Mouse (Mus musculus) brain, embryonic 14.5 days (tissue): ENCODE measurements around the gene Lpo. TPM values are rescaled to one million over a fixed set of nuclear protein-coding genes. Genes with fewer than 3 reads are reported as not detected.

Experiments
- DNase-seq: peaks from one replicate; pipeline ENCODE4 v3.0.0-alpha.2; 2011; ENCODE audit warnings: low read depth
- CTCF ChIP-seq: fragments of 200-500 bp; IDR thresholded peaks from 2 replicates; pipeline ENCODE4 v1.5.1; 2012; ENCODE audit warnings: inconsistent platforms, mild to moderate bottlenecking, moderate library complexity, borderline replicate concordance; ENCODE audit not compliant: insufficient read depth, insufficient read length; ENCODE audit errors: extremely low read depth
- POLR2A ChIP-seq: fragments of 200-500 bp; IDR thresholded peaks from 2 replicates; pipeline ENCODE4 v1.6.1; 2012; ENCODE audit warnings: mild to moderate bottlenecking, inconsistent platforms, borderline replicate concordance; ENCODE audit not compliant: poor library complexity, insufficient read depth, insufficient read length, severe bottlenecking; ENCODE audit errors: extremely low read depth
- polyA plus RNA-seq: library from polyadenylated mRNA; depleted of rRNA; stranded (reverse); fragments of >200 nt; gene quantifications from 2 replicates; pipeline ENCODE4 v1.2.3, GENCODE M21; 2012

Lpo gene
- polyA plus RNA-seq, 1 experiment = 0.63 TPM

GRCm38 (mm10) chr11:87793460-87793859 is 34.6 kb downstream of the Lpo start, which contains the start of gene Mpo:
Gene Mpo, plus strand, starts transcription at chr11:87793581.
- TF ChIP-seq CTCF (no peak), POLR2A (no peak)
- DNase-seq = no peak

- TF ChIP-seq CTCF (no peak), POLR2A (no peak)
- DNase-seq = no peak
Measured at GRCm38 (mm10) chr11:87790088-87790487, 38.0 kb downstream of the Lpo start.

DNA sequence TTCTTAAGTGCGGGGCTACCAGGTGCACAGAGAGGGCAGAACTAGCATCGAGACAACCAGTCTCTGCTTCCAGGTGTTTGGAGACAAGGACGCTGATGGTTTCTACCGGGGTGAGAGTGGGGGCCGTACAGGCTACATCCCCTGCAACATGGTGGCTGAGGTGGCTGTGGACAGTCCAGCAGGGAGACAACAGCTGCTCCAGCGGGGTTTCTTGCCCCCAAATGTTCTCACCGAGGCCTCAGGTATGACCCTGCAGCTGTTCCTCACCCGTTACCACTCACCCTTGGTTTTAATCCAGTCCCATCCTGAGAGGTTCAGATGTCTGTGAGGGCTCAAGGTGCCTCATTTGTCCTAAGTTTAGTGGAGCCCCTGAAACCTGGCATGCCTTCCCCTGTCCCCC is 48.0 kb downstream of the Lpo start:
- DNase-seq = no peak
- TF ChIP-seq CTCF (no peak), POLR2A (no peak)

- no peak for TF ChIP-seq POLR2A
- no peak for TF ChIP-seq CTCF
Measured at GRCm38 (mm10) chr11:87779392-87779791, 48.7 kb downstream of the Lpo start.

GRCm38 (mm10) chr11:87778915-87779314 is 49.2 kb downstream of the Lpo start:
- TF ChIP-seq POLR2A (no peak), CTCF (no peak)
- DNase-seq = no peak

More at GRCm38 (mm10) chr11:87779392-87779791, 48.7 kb downstream of the Lpo start:
- DNase-seq = no peak

GRCm38 (mm10) chr11:87778100-87778765 is 49.9 kb downstream of the Lpo start:
- no peak for TF ChIP-seq CTCF
- no peak for TF ChIP-seq POLR2A
- peak; percentile 74 for DNase-seq

DNA sequence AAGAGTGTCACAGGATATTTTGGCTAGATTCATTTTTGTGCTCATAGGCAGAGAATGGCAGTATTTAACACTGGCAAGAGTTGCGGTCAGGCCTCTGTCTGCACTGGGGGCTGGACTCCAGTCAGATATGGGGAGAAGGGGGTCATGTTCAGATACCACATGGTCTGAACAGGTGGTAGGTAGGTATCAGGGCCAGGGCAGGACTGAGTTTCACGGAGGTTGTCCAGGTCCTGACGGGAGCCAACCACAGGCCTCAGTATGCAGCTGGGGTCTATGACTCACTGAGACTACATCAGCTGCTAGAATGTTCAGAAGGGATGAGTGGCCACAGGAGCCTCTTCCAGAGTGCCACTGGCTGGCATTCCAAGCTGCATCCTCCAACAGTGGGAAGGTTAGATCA is 55.7 kb downstream of the Lpo start:
- no peak for DNase-seq
- TF ChIP-seq POLR2A (no peak), CTCF (no peak)

DNA sequence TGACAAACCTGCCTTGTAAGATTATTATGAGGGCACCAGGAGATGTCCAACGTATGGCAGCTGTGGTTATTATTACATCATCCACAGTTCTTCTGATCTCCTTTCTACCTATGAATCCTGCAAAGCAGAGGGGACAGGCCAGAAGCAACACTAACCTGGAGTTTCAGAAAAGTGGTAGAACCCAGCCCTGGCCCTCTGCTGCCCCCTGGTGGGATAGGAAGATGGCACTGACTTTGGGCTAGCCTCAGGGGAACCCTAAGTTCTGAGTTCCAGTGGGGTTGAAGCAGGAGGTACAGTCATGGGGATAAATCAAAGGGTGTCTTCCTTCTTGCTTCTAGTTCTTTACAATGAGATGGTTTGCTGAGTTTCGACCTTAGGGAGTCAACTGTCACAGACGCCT is 57.1 kb downstream of the Lpo start:
- peak; percentile 55 for DNase-seq
- TF ChIP-seq CTCF = peak; percentile 88
- no peak for TF ChIP-seq POLR2A

- TF ChIP-seq CTCF (no peak), POLR2A (no peak)
Measured at GRCm38 (mm10) chr11:87768745-87769144, 59.3 kb downstream of the Lpo start.

GRCm38 (mm10) chr11:87763988-87764876 is 63.9 kb downstream of the Lpo start:
- no peak for TF ChIP-seq CTCF
- TF ChIP-seq POLR2A = peak; percentile 9; the same call in 1 of the 2 replicates
- DNase-seq = peak; percentile 78

More at GRCm38 (mm10) chr11:87768745-87769144, 59.3 kb downstream of the Lpo start:
- DNase-seq = no peak

GRCm38 (mm10) chr11:87763511-87763987 is 64.5 kb downstream of the Lpo start:
- TF ChIP-seq CTCF (peak; percentile 5; the same call in 1 of the 2 replicates), POLR2A (no peak)

More at GRCm38 (mm10) chr11:87763511-87763987, 64.5 kb downstream of the Lpo start:
- peak; percentile 90 for DNase-seq
